Mouse (Mus musculus) urinary bladder, postnatal 0 days (tissue): ENCODE measurements around the gene Serpinc1. TPM values are rescaled to one million over a fixed set of nuclear protein-coding genes. Genes with fewer than 3 reads are reported as not detected.

Experiments used
- polyA plus RNA-seq: library from polyadenylated mRNA; unstranded; fragments of >200 nt; fragmentation: Nextera tagmentation; extraction: Ambion mirVana; gene quantifications from 2 replicates; pipeline ENCODE4 v1.2.1, GENCODE M21; 2015

The Serpinc1 gene
- polyA plus RNA-seq: 1.2 and 1.9 TPM in 2 replicates

DNA sequence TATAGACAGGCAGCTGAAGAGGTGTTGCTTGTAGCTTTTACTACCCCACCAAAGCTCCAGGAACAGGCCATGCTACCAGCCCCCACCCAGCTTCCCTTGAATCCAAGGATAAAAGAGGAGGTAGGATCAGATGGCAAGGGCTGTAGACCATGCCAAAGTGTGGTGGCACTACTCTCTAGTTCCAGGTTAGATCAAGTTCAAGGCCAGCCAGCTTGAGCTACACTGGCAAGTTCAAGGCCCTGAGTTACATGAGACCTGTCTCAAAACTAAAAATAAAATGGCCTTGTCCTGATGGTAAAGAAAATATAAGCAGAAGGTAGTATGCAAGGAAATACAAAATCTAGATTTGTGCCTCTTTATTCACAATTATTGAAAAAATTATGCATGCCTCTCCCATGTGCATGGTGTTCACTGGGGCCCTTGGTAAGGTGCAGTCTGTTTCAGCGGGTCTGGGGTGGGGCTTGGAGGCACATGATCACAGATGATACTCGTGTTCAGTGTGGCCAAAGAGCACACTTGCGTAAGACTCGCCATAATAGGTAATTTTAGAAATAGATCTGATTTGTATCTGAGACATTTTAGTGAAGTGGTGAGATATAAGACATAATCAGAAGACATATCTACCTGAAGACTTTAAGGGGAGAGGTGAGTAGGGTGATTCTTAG is at the start of gene Serpinc1:
Gene Serpinc1, plus strand, starts transcription at position 515 of the 665 bp plus-strand sequence.

DNA sequence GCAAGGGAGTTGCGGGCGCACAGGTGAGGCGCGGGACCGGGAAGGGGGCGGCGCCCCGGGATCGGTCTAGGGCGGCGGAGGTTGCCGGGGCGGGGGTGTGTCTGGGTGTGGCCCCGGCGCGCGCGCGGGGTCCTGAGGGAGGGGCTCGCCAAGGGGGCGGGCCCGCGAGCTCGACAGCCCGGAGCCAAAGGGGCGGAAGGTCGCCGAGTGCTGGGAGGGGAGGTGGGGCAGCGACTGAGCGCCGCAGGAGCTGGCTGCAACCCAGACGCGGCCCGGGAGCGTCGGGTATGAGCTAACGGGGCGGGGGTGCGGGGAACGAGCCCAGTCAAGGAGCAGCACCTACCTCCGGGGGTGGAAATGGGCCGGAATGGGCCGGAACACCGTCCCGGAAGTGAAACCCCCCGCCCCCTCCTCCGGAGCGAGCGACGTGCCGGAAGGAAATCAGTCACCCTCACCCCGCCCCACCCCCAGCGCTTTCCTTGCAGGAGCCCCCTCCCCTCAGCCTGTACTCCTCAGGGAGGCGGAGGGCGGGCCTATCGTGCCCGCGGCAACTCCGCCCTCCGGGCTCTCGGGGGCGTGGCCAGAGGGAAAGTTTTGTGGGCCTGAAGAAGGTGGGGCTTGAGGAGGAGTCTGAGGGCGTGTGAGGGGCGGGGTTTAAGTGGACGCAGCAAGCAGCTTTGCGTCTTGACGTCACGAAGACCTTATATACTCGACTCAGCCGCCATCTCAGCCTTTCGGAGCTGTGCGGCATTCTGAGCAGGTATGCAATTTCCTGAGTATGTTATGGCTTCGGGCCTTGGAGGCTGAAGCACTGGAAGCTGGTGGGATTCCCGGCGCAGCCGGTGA is 56.3 kb downstream of the Serpinc1 start, which contains the start of gene Zbtb37:
Gene Zbtb37, minus strand, starts transcription at position 415 of the 846 bp plus-strand sequence.

Other genes with a start within 250 kb of the Serpinc1 start
- gene Rabgap1l, start 185.4 kb upstream of the Serpinc1 start, polyA plus RNA-seq: 32.6 and 36.8 TPM in 2 replicates
- 4.0 and 4.3 TPM in 2 replicates for gene Rc3h1, start 72.2 kb upstream of the Serpinc1 start, polyA plus RNA-seq
- gene Zbtb37, start 56.3 kb downstream of the Serpinc1 start, polyA plus RNA-seq: 4.1 and 4.4 TPM in 2 replicates
- gene Dars2, start 92.1 kb downstream of the Serpinc1 start, polyA plus RNA-seq: 13.5 and 14.2 TPM in 2 replicates
- gene Cenpl, start 92.1 kb downstream of the Serpinc1 start, polyA plus RNA-seq: 6.4 and 7.8 TPM in 2 replicates
- 8.1 and 9.1 TPM in 2 replicates for gene Klhl20, start 152.9 kb downstream of the Serpinc1 start, polyA plus RNA-seq
- 0.04 and 0.28 TPM in 2 replicates for gene Ankrd45, start 164.1 kb downstream of the Serpinc1 start, polyA plus RNA-seq
- gene Tex50, start 180.7 kb downstream of the Serpinc1 start, polyA plus RNA-seq: not detected in 2 replicates